In genomic region chr11:95106440-95107236, GRCm38 (mm10) we compare ENCODE assay signal across 9 mouse cellular contexts. TPM values are rescaled to one million over a fixed set of nuclear protein-coding genes. Genes with fewer than 3 reads are reported as not detected.
DNase-seq lines count a peak whose midpoint lies in the region; ATAC-seq and TF ChIP-seq lines count a peak whose summit lies in the region.
"Had no signal": no experiment of that assay in that cellular context is flagged by ENCODE, and none has a peak within 500 bp of the region (broad histone marks: within the 10 kb centered on the region; RNA-seq: fewer than 3 reads in every experiment).

No protein-coding gene starts in this region.

- H3K4me1 ChIP-seq in G1E (ENCODE audit: insufficient read depth, low read depth, low read length) = peaks cover 4% of the 10 kb centered on the region
- H3K4me1 ChIP-seq in forebrain, embryonic 11.5 days (replicated peaks; ENCODE audit: control insufficient read depth, insufficient read depth, low read length) = peaks cover 6% of the 10 kb centered on the region; the same call in 1 of the 2 replicates
- peaks cover 24% of the 10 kb centered on the region for H3K4me1 ChIP-seq in heart, embryonic 15.5 days (replicated peaks)
- H3K4me1 ChIP-seq in lung, adult 2 months (ENCODE audit: control insufficient read depth, insufficient read depth, low read length) = peaks cover 2% of the 10 kb centered on the region; the same call in 1 of the 2 replicates
- H3K4me1 ChIP-seq in olfactory bulb, adult 2 months (ENCODE audit: control insufficient read depth, insufficient read depth, low read length) = peaks cover 4% of the 10 kb centered on the region

- ATAC-seq in G1E (ENCODE audit: extremely low read depth, insufficient number of reproducible peaks, low FRiP score, poor library complexity, severe bottlenecking) = no peak
- no peak; the same call in none of the 2 replicates for ATAC-seq in forebrain, embryonic 11.5 days (replicated peaks; ENCODE audit: low FRiP score)
- ATAC-seq in heart, embryonic 15.5 days (replicated peaks; ENCODE audit: insufficient number of reproducible peaks, insufficient read depth, low FRiP score, low read depth) = peak; percentile 28; the same call in 1 of the 2 replicates

- WGBS in forebrain, embryonic 11.5 days = 36% methylated on average over 23 of the region's 23 CpGs
- 31% methylated on average over 23 of the region's 23 CpGs for WGBS in heart, embryonic 15.5 days
- WGBS in lung, adult 2 months = 35% methylated on average over 23 of the region's 23 CpGs
- 37% methylated on average over 23 of the region's 23 CpGs for WGBS in olfactory bulb, adult 2 months

- no peak overlapping the region for H3K4me3 ChIP-seq in G1E (ENCODE audit: low read depth, low read length)
- no peak overlapping the region for H3K4me3 ChIP-seq in forebrain, embryonic 11.5 days (ENCODE audit: low read depth, low read length)
- H3K4me3 ChIP-seq in heart, embryonic 15.5 days = no peak overlapping the region
- H3K4me3 ChIP-seq in lung, adult 2 months (replicated peaks; ENCODE audit: extremely low read depth, low read depth, low read length) = no peak overlapping the region
- no peak overlapping the region for H3K4me3 ChIP-seq in olfactory bulb, adult 2 months (ENCODE audit: insufficient read depth, low read depth, low read length)

- TF ChIP-seq POLR2A in brain, embryonic 14.5 days (IDR thresholded peaks at IDR 0.05; ENCODE audit: borderline replicate concordance, extremely low read depth, insufficient read depth, insufficient read length, poor library complexity, severe bottlenecking) = no peak
- TF ChIP-seq POLR2A in lung, adult 2 months (IDR thresholded peaks at IDR 0.05; ENCODE audit: borderline replicate concordance, extremely low read depth, low read depth, low read length) = no peak
- no peak for TF ChIP-seq POLR2A in olfactory bulb, adult 2 months (IDR thresholded peaks at IDR 0.05; ENCODE audit: insufficient read depth, low read depth, low read length)

- 0 out of 2 replicates have a peak overlapping the region, but pooled peaks have one; percentile 11 for H3K4me2 ChIP-seq in forebrain, embryonic 11.5 days (ENCODE audit: low read depth, low read length, severe bottlenecking)
- H3K4me2 ChIP-seq in heart, embryonic 15.5 days = no peak overlapping the region

- H3K27ac ChIP-seq in forebrain, embryonic 11.5 days (ENCODE audit: low read depth, low read length) = no peak overlapping the region
- no peak overlapping the region for H3K27ac ChIP-seq in heart, embryonic 15.5 days
- no peak overlapping the region for H3K27ac ChIP-seq in olfactory bulb, adult 2 months (ENCODE audit: insufficient read depth, low read depth, low read length)
- H3K27ac ChIP-seq: macrophage had no signal

- no peaks in the 10 kb centered on the region for H3K36me3 ChIP-seq in G1E (replicated peaks)
- H3K36me3 ChIP-seq in forebrain, embryonic 11.5 days (ENCODE audit: control insufficient read depth, insufficient read depth, low read length) = no peaks in the 10 kb centered on the region
- no peaks in the 10 kb centered on the region for H3K36me3 ChIP-seq in heart, embryonic 15.5 days

- peak; percentile 81 for TF ChIP-seq CTCF in G1E (IDR thresholded peaks at IDR 0.05; ENCODE audit: low read depth, low read length)
- TF ChIP-seq CTCF in brain, embryonic 14.5 days (IDR thresholded peaks at IDR 0.05; ENCODE audit: borderline replicate concordance, extremely low read depth, insufficient read depth, insufficient read length) = peak; percentile 96
- TF ChIP-seq CTCF in lung, adult 2 months (IDR thresholded peaks at IDR 0.05; ENCODE audit: insufficient read depth, low read length) = peak; percentile 95
- peak; percentile 75 for TF ChIP-seq CTCF in olfactory bulb, adult 2 months (IDR thresholded peaks at IDR 0.05; ENCODE audit: insufficient read depth, low read depth, low read length)

- peaks cover 24% of the 10 kb centered on the region for H3K27me3 ChIP-seq in G1E (ENCODE audit: insufficient read depth, low read length)
- H3K27me3 ChIP-seq in forebrain, embryonic 11.5 days (ENCODE audit: control insufficient read depth, insufficient read depth, low read length) = no peaks in the 10 kb centered on the region
- H3K27me3 ChIP-seq in heart, embryonic 15.5 days = peaks cover 12% of the 10 kb centered on the region; the same call in 1 of the 2 replicates

- no peak overlapping the region for H3K9ac ChIP-seq in forebrain, embryonic 11.5 days (ENCODE audit: low read length)
- H3K9ac ChIP-seq in heart, embryonic 15.5 days = no peak overlapping the region

- no peaks in the 10 kb centered on the region for H3K9me3 ChIP-seq in G1E (replicated peaks)
- H3K9me3 ChIP-seq in forebrain, embryonic 11.5 days (ENCODE audit: control insufficient read depth, low read length) = no peaks in the 10 kb centered on the region
- H3K9me3 ChIP-seq in heart, embryonic 15.5 days (replicated peaks) = 0 out of 2 replicates have a peak, but pooled peaks cover 4% of the 10 kb centered on the region

- peak; percentile 54 for DNase-seq in G1E (ENCODE audit: low spot score)
- peak; percentile 85 for DNase-seq in brain, embryonic 14.5 days (ENCODE audit: low read depth)
- peak; percentile 87 for DNase-seq in forebrain, embryonic 11.5 days (ENCODE audit: low spot score)
- DNase-seq in kidney, postnatal 14 days = peak; percentile 87
- DNase-seq in lung, adult 2 months = peak; percentile 84
- peak; percentile 74 for DNase-seq in thymus, postnatal 14 days

RNA-seq across cellular contexts. Expression of gene Dlx3, which starts 13.3 kb away (rescaled TPM):
- total RNA-seq in G1E (2014; fragmentation: Nextera tagmentation) (not detected in 2 replicates), G1E (2017) (0.11 TPM in 1 of 2 replicates, not detected in the other)
- not detected in 2 replicates for polyA plus RNA-seq in G1E (2012)
- 0.26 and 0.92 TPM in 2 replicates for polyA plus RNA-seq in brain, embryonic 14.5 days (2012; rRNA removed)
- polyA plus RNA-seq in forebrain, embryonic 11.5 days (2014; fragmentation: Nextera tagmentation; extraction: Ambion mirVana) = 1.4 TPM in 2 replicates
- polyA plus RNA-seq in heart, embryonic 15.5 days (2015; fragmentation: Nextera tagmentation; extraction: Ambion mirVana) = 0.08 and 0.10 TPM in 2 replicates
- polyA plus RNA-seq in lung, adult 2 months (2012; rRNA removed) = 0.05 and 2.0 TPM in 2 replicates
- not detected in 2 replicates for polyA plus RNA-seq in olfactory bulb, adult 2 months (2012; ENCODE audit: insufficient read depth, insufficient read length, low replicate concordance, missing spikeins)
- polyA plus RNA-seq: macrophage had no signal

RNA-seq across cellular contexts. Expression of gene Itga3, which starts 30.0 kb away (rescaled TPM):
- not detected in 2 replicates for total RNA-seq in G1E (2014; fragmentation: Nextera tagmentation)
- total RNA-seq in G1E (2017) = 0.27 TPM in 1 of 2 replicates, not detected in the other
- polyA plus RNA-seq in G1E (2012) = not detected in 2 replicates
- 23.4 and 29.3 TPM in 2 replicates for polyA plus RNA-seq in brain, embryonic 14.5 days (2012; rRNA removed)
- 4.4 and 5.4 TPM in 2 replicates for polyA plus RNA-seq in forebrain, embryonic 11.5 days (2014; fragmentation: Nextera tagmentation; extraction: Ambion mirVana)
- 9.7 and 12.9 TPM in 2 replicates for polyA plus RNA-seq in heart, embryonic 15.5 days (2015; fragmentation: Nextera tagmentation; extraction: Ambion mirVana)
- 181 and 187 TPM in 2 replicates for polyA plus RNA-seq in lung, adult 2 months (2012; rRNA removed)
- not detected in 2 replicates for polyA plus RNA-seq in olfactory bulb, adult 2 months (2012; ENCODE audit: insufficient read depth, insufficient read length, low replicate concordance, missing spikeins)

RNA-seq across cellular contexts. Expression of gene Dlx4, which starts 39.4 kb away (rescaled TPM):
- total RNA-seq in G1E (2014; fragmentation: Nextera tagmentation) (not detected in 2 replicates), G1E (2017) (0.05 TPM in 1 of 2 replicates, not detected in the other)
- not detected in 2 replicates for polyA plus RNA-seq in G1E (2012)
- 0.10 TPM in 2 replicates for polyA plus RNA-seq in brain, embryonic 14.5 days (2012; rRNA removed)
- 0.23 and 0.29 TPM in 2 replicates for polyA plus RNA-seq in forebrain, embryonic 11.5 days (2014; fragmentation: Nextera tagmentation; extraction: Ambion mirVana)
- 0.08 and 0.10 TPM in 2 replicates for polyA plus RNA-seq in heart, embryonic 15.5 days (2015; fragmentation: Nextera tagmentation; extraction: Ambion mirVana)
- polyA plus RNA-seq in lung, adult 2 months (2012; rRNA removed) = 0.20 and 0.50 TPM in 2 replicates
- not detected in 2 replicates for polyA plus RNA-seq in olfactory bulb, adult 2 months (2012; ENCODE audit: insufficient read depth, insufficient read length, low replicate concordance, missing spikeins)
- polyA plus RNA-seq: macrophage had no signal
